Mouse (Mus musculus): ENCODE data around the gene Jak1. TPM values are rescaled to one million over a fixed set of nuclear protein-coding genes. Genes with fewer than 3 reads are reported as not detected.

Jak1 gene
- polyA plus RNA-seq, 1 experiment, result 55.9 TPM

DNA sequence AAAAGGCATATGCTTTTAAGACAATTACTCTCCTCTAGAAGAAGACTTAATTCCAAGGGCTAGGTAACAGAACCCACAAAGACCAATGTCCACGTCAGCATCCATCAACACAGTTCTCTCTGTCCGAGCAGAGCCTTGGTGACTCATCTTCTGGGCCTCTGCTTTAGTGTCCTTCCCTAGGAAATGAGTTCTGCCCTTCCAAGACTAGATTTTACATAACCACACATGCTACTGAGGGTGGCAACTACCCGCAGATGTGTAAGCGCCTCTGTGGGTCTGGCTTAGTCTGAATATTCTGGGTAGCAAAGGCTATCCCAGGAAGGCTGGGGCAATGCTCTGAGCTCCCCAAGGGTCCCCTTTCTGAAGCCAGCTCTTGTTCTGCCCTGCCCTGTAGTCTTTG lies 99.3 kb downstream of the Jak1 start:
- Histone ChIP-seq H3K4me1 (ENCODE audit: control insufficient read depth, insufficient read depth, low read length) (no peaks in the 10 kb centered on the region), H3K9me3 (replicated peaks; ENCODE audit: control insufficient read depth, insufficient read depth, low read length, poor library complexity, severe bottlenecking) (no peaks in the 10 kb centered on the region), H3K27ac (ENCODE audit: insufficient read depth, low read length) (no peak overlapping the region), H3K36me3 (ENCODE audit: control insufficient read depth, insufficient read depth, low read length, poor library complexity, severe bottlenecking) (peaks cover 3% of the 10 kb centered on the region; the same call in 1 of the 2 replicates), H3K27me3 (ENCODE audit: control insufficient read depth, insufficient read depth, low read length, poor library complexity, severe bottlenecking) (no peaks in the 10 kb centered on the region), H3K9ac (ENCODE audit: low read depth, poor library complexity, severe bottlenecking) (no peak overlapping the region), H3K4me3 (ENCODE audit: low read depth, low read length) (no peak overlapping the region)
- TF ChIP-seq CTCF (IDR thresholded peaks at IDR 0.05; ENCODE audit: low read depth, low read length) (no peak), EP300 (IDR thresholded peaks at IDR 0.05; ENCODE audit: insufficient read depth, low read depth, low read length) (no peak), POLR2A (IDR thresholded peaks at IDR 0.05; ENCODE audit: insufficient read depth, low read length) (no peak)

DNA sequence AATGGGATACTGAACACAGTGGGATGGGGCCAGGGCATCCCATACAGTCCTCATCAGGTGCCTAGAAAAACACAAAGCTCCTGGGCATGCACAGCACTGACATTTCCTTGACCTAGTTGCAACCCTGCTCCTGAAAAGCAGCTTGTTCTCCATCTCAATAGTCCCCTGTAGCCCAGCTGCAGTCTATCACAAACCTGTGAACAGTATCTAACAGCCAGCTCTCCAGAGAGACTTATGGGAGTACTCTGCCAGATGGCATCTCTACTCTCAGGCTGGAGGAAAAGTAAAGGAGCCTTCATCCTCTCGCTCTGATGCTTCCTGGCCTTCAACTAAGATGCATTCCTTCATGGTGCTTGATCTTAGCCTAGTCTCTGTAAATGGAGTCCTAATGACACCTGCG lies 100.4 kb downstream of the Jak1 start:
- no peak for TF ChIP-seq POLR2A (IDR thresholded peaks at IDR 0.05; ENCODE audit: insufficient read depth, low read length)
- Histone ChIP-seq H3K36me3 (ENCODE audit: control insufficient read depth, insufficient read depth, low read length, poor library complexity, severe bottlenecking) (peaks cover 3% of the 10 kb centered on the region; the same call in 1 of the 2 replicates), H3K9me3 (replicated peaks; ENCODE audit: control insufficient read depth, insufficient read depth, low read length, poor library complexity, severe bottlenecking) (no peaks in the 10 kb centered on the region), H3K9ac (ENCODE audit: low read depth, poor library complexity, severe bottlenecking) (no peak overlapping the region), H3K27ac (ENCODE audit: insufficient read depth, low read length) (no peak overlapping the region), H3K4me3 (ENCODE audit: low read depth, low read length) (no peak overlapping the region), H3K4me1 (ENCODE audit: control insufficient read depth, insufficient read depth, low read length) (no peaks in the 10 kb centered on the region), H3K27me3 (ENCODE audit: control insufficient read depth, insufficient read depth, low read length, poor library complexity, severe bottlenecking) (no peaks in the 10 kb centered on the region)

DNA sequence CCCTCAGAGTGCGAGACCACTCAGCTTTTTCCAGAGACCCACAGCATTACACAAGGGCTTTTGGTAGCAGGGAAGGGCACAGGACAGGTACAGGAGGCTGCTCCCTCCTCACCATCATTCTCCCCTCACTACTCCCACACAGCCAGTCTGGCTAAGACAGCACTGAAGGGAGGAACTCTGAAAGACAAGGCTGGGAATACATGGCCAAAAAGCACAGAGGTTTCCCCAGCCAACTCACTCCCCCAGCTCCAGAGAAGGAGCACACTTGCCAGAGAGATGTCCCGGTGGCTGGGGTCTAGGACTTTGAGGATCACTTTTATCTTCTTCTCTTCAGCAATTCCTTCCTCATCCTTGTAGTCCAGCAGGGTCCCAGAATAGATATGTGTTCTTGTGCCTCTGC lies 100.9 kb downstream of the Jak1 start:
- no peaks in the 10 kb centered on the region for H3K9me3 ChIP-seq (replicated peaks; ENCODE audit: control insufficient read depth, insufficient read depth, low read length, poor library complexity, severe bottlenecking)
- no peaks in the 10 kb centered on the region for H3K4me1 ChIP-seq (ENCODE audit: control insufficient read depth, insufficient read depth, low read length)
- no peak overlapping the region for H3K4me3 ChIP-seq (ENCODE audit: low read depth, low read length)
- H3K36me3 ChIP-seq (ENCODE audit: control insufficient read depth, insufficient read depth, low read length, poor library complexity, severe bottlenecking), result peaks cover 3% of the 10 kb centered on the region; the same call in 1 of the 2 replicates
- H3K27ac ChIP-seq (ENCODE audit: insufficient read depth, low read length), result no peak overlapping the region
- no peaks in the 10 kb centered on the region for H3K27me3 ChIP-seq (ENCODE audit: control insufficient read depth, insufficient read depth, low read length, poor library complexity, severe bottlenecking)
- TF ChIP-seq CTCF (IDR thresholded peaks at IDR 0.05; ENCODE audit: low read depth, low read length), result no peak
- no peak for TF ChIP-seq POLR2A (IDR thresholded peaks at IDR 0.05; ENCODE audit: insufficient read depth, low read length)
- TF ChIP-seq EP300 (IDR thresholded peaks at IDR 0.05; ENCODE audit: insufficient read depth, low read depth, low read length), result no peak
- H3K9ac ChIP-seq (ENCODE audit: low read depth, poor library complexity, severe bottlenecking), result no peak overlapping the region

DNA sequence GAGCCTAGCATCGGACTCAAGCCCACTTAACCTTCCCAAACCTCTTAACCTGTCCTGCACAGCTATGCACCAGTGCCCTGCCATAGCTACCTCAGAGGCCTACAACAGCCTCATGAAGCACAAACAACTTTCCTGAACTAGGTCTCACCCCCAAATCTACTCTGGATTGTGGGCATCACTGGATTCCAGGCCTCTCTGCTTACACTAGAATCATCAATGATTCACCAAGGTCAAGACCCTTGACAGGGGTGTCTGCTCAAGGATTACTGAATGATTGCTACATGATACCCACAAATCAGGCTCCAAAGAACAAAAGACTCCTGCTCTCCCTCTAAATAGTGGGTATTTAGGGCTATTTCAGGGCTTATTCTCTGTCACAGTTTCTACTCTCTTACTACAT lies 104.3 kb downstream of the Jak1 start:
- Histone ChIP-seq H3K27ac (ENCODE audit: insufficient read depth, low read length) (no peak overlapping the region), H3K4me1 (ENCODE audit: control insufficient read depth, insufficient read depth, low read length) (no peaks in the 10 kb centered on the region), H3K9ac (ENCODE audit: low read depth, poor library complexity, severe bottlenecking) (no peak overlapping the region), H3K36me3 (ENCODE audit: control insufficient read depth, insufficient read depth, low read length, poor library complexity, severe bottlenecking) (peaks cover 5% of the 10 kb centered on the region; the same call in 1 of the 2 replicates), H3K27me3 (ENCODE audit: control insufficient read depth, insufficient read depth, low read length, poor library complexity, severe bottlenecking) (no peaks in the 10 kb centered on the region), H3K4me3 (ENCODE audit: low read depth, low read length) (no peak overlapping the region), H3K9me3 (replicated peaks; ENCODE audit: control insufficient read depth, insufficient read depth, low read length, poor library complexity, severe bottlenecking) (no peaks in the 10 kb centered on the region)
- no peak for TF ChIP-seq CTCF (IDR thresholded peaks at IDR 0.05; ENCODE audit: low read depth, low read length)
- no peak for TF ChIP-seq POLR2A (IDR thresholded peaks at IDR 0.05; ENCODE audit: insufficient read depth, low read length)
- TF ChIP-seq EP300 (IDR thresholded peaks at IDR 0.05; ENCODE audit: insufficient read depth, low read depth, low read length), result no peak

DNA sequence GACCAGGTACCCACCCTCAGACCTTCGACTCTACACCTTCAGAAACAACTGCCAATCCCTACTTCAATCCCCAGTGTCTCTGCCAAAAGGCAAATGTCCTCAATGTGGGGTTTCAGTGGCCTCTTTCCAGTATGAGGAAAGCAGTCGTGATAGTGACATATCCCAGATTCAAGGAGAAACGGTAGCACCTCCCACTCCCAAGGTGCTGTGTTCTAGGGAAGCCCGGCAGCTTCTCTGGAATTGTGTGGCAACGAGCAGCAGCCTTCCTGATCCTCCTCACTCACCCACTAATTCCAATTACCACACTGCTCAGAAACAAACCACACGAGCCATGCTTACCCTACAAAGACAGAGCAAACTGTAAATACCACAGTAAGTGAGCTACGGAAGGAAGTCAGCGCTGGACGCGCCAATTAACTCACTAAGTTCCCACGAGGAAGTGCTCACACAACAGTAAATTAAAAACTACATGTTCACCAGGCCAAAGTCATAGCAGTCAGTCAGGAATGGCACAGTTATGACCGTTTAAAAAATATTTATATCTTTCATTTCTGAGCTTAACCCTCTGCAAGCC lies 105.8 kb downstream of the Jak1 start:
- H3K4me1 ChIP-seq (ENCODE audit: control insufficient read depth, insufficient read depth, low read length), result no peaks in the 10 kb centered on the region
- H3K4me3 ChIP-seq (ENCODE audit: low read depth, low read length), result no peak overlapping the region
- no peaks in the 10 kb centered on the region for H3K9me3 ChIP-seq (replicated peaks; ENCODE audit: control insufficient read depth, insufficient read depth, low read length, poor library complexity, severe bottlenecking)
- no peaks in the 10 kb centered on the region for H3K27me3 ChIP-seq (ENCODE audit: control insufficient read depth, insufficient read depth, low read length, poor library complexity, severe bottlenecking)
- no peak overlapping the region for H3K9ac ChIP-seq (ENCODE audit: low read depth, poor library complexity, severe bottlenecking)
- no peak overlapping the region for H3K27ac ChIP-seq (ENCODE audit: insufficient read depth, low read length)
- H3K36me3 ChIP-seq (ENCODE audit: control insufficient read depth, insufficient read depth, low read length, poor library complexity, severe bottlenecking), result peaks cover 6% of the 10 kb centered on the region; the same call in 1 of the 2 replicates
- no peak for TF ChIP-seq CTCF (IDR thresholded peaks at IDR 0.05; ENCODE audit: low read depth, low read length)
- TF ChIP-seq EP300 (IDR thresholded peaks at IDR 0.05; ENCODE audit: insufficient read depth, low read depth, low read length), result no peak
- no peak for TF ChIP-seq POLR2A (IDR thresholded peaks at IDR 0.05; ENCODE audit: insufficient read depth, low read length)

DNA sequence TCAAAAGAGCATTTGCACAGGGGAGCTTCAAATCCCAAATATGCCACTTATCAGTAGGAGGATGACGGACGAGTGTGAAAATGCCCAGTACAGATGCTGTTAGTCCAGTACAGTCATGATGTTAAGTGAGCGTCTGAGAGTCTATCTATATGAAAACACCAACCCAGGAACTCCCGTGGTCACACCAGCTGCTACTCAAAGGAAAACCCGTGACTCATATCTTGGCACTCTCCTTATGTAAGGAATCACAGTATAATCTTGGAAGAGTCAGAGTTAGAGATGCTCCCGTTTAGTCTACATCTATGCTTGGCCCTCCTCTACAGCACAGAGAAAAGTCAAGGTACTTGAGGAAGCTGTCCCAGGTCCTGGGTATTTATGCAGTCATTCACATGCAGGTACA lies 106.8 kb downstream of the Jak1 start:
- Histone ChIP-seq H3K36me3 (ENCODE audit: control insufficient read depth, insufficient read depth, low read length, poor library complexity, severe bottlenecking) (0 out of 2 replicates have a peak, but pooled peaks cover 4% of the 10 kb centered on the region), H3K27me3 (ENCODE audit: control insufficient read depth, insufficient read depth, low read length, poor library complexity, severe bottlenecking) (no peaks in the 10 kb centered on the region), H3K27ac (ENCODE audit: insufficient read depth, low read length) (no peak overlapping the region), H3K9me3 (replicated peaks; ENCODE audit: control insufficient read depth, insufficient read depth, low read length, poor library complexity, severe bottlenecking) (no peaks in the 10 kb centered on the region), H3K4me1 (ENCODE audit: control insufficient read depth, insufficient read depth, low read length) (no peaks in the 10 kb centered on the region), H3K4me3 (ENCODE audit: low read depth, low read length) (no peak overlapping the region), H3K9ac (ENCODE audit: low read depth, poor library complexity, severe bottlenecking) (no peak overlapping the region)
- TF ChIP-seq EP300 (IDR thresholded peaks at IDR 0.05; ENCODE audit: insufficient read depth, low read depth, low read length) (no peak), POLR2A (IDR thresholded peaks at IDR 0.05; ENCODE audit: insufficient read depth, low read length) (no peak), CTCF (IDR thresholded peaks at IDR 0.05; ENCODE audit: low read depth, low read length) (no peak)
